Mouse (Mus musculus) fat pad, adult 2 months (tissue): ENCODE results near the gene Invs.
A peak's percentile ranks its signal among the peaks of the same experiment; 100 is the strongest.

ENCODE experiments used
- DNase-seq: peaks from one replicate; pipeline ENCODE4 v3.0.0-alpha.2; 2011; ENCODE audit warnings: low read depth, low spot score; ENCODE audit errors: extremely low read depth

Gene Invs

DNA sequence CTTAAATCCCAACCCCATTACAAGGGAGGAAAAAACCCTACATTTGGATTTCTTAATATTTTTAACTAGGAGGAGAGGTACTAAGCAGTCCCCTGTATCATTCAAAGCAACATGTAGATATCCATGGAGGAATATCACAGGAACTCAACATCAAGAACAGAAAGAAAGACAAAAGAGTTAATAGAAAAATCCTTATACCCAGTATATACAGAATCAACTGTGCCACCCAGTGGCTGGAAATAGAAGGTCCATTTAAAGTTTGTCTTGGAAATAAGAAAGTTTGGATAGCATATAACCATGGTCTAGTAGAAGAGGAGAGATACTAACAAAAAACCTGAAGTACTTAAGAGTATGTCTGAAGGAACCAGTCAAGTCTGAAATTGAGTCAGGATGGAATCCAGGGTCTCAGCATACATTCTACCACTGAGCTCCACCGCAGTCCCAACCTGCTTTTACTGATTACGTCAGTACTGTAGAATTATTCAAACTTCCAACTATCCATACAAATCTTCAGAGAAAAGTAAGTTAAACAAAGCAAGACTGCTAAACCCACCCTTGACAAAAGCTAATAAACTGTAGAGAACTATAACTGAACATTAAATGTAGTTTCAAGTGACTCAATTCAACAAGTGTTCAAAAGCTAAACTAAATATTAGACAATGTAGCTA is 174.7 kb downstream of the Invs start:
- DNase-seq = no peak

DNA sequence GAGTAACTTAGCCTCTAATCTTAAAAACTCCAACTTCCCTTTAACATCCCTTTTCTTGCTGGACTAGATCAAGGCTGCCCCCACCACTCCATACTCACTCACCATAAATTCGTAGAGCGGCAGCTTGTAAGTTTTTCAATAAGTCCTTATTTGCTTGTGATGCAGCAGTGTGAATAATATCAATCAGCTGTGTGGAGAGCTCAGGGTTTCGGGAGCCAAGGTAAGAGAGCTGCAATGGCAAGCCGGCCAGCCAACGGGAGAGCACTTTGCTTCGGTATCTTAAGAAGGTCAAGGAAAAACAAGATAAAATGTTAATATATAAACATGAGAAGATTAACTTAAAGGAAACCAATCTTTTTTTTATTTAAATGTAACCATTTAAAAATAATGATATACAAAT is 178.9 kb downstream of the Invs start:
- DNase-seq = no peak

DNA sequence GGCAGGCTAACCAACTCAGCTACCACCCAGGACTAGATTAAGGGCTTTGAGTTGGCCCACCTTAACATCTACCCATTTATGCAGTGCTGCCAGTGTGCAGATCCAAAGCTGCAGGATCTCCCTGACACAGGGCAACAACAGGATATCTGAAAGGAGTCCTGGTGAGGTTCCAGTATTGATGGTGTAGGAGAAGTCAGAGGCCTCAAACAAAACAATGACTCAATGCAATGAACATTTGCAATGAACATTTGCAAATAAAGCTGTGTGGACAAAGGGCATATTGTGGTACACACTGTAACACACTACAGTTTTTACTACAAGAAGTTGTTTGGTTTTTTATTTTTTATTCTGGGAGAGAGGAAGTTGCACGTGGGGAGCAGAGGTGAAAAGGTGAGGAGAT is 181.5 kb downstream of the Invs start:
- DNase-seq = no peak

GRCm38 (mm10) chr4:48470977-48471376 is 191.4 kb downstream of the Invs start:
- no peak for DNase-seq

- no peak for DNase-seq
Observed at GRCm38 (mm10) chr4:48472052-48472791, 192.7 kb downstream of the Invs start.

DNA sequence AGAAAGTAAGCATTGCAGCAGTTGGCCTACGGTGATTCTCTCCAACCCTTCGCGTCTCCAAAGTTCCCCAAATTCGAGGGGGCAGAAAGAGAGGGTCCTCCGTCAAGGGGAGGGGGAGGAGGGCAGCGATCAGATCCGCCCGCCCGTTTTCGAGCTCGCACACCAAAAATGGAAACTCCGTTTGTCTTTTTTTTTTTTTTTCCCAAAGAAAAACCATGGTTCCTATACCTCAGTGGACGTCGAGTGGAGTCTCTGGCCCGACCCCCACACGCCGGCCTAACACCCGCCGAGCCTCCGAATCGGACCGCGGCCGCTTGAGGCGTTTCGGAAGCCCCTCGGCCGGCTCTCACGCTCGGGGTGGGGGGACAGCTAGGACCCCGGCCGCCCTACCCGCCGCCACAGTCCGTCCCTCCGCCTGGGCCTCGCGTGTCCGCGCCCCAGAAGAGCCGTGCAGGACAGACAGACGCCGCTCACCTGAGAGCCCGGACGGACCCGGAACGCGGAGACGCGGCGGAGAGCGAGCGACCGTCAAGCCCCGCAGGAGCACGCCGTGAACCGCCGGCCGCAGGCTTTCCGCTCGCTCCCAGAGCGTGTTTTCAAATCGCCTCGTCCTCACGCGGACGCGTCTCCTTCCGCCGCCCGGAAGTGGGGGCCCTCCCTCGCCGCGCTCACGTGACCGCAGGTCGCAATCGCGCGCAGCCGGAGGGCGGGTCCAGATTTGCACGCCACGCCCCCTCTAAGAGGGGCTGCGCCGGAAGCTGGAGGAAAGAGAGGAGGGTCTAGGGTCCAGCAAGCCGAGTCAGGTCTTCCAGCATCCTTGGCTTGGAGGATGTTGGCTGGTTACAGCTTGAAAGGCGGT is 193.5 kb downstream of the Invs start, which contains the start of gene Tex10:
Tex10 (minus strand) TSS at position 668 of the 859 bp plus-strand sequence.
- DNase-seq = peak; percentile 7

- no peak for DNase-seq
Observed at GRCm38 (mm10) chr4:48473651-48474011, 194.1 kb downstream of the Invs start.

DNA sequence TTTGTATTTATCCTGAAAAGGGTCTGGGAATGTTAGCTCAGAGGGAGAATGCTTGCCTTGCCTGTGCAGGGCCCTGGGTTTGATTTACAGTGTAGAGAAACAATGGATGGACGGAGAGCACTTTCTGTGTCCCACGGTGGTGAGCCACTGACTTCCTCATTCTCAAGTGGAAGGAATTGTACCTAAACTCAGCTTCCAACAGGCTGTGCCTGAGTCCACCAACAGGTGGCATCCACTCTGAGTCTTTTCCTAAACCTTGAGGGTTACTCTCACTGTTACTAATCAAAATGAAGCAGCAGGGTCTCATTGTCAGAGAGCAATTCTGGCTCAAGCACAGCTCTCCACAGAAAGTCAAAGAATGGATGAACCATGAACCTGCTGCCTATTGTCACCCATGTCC is 201.7 kb downstream of the Invs start:
- DNase-seq = no peak
